23 mouse cellular contexts compared by ENCODE assay signal in the genomic region with DNA sequence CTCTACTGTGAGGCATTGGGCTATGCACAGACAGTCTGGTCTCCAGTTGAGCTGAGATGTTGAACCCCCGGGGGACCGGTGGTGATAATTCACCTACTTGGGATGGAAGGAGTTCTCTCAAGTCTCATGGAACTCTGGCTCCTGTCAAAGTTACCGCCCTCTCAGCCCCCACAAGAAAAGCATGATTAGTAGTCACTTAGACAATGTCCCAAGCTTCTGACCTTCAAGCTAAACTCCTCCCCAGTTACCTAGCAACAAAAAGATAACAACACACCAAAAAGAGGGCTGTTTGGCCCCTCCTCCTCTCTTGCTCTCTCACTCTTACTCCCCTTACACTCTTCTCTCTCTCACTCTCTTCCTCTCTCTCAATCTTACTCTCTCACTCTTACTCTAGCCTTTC. TPM values are rescaled to one million over a fixed set of nuclear protein-coding genes. Genes with fewer than 3 reads are reported as not detected.
"Had no signal": no experiment of that assay in that cellular context is flagged by ENCODE, and none has a peak within 500 bp of the region (broad histone marks: within the 10 kb centered on the region; RNA-seq: fewer than 3 reads in every experiment).

No protein-coding gene starts in this region.

- H3K4me2 ChIP-seq: limb, embryonic 12.5 days; limb, embryonic 15.5 days; liver, embryonic 11.5 days; lung, embryonic 15.5 days; midbrain, embryonic 13.5 days had no signal

- DNase-seq: kidney, postnatal 14 days; kidney, postnatal 4 days; left cerebral cortex, postnatal 4 days; liver, postnatal 0 days; lung, postnatal 10 days; lung, postnatal 36 days; thymus, adult 18-20 months; thymus, postnatal 36 days had no signal

- H3K9ac ChIP-seq: limb, embryonic 12.5 days; limb, embryonic 15.5 days; liver, embryonic 14.5 days; liver, postnatal 0 days; lung, embryonic 15.5 days; midbrain, embryonic 13.5 days had no signal

- H3K9me3 ChIP-seq: limb, embryonic 12.5 days; limb, embryonic 15.5 days; lung, embryonic 15.5 days; megakaryocyte, embryonic 14.5 days; midbrain, embryonic 10.5 days; midbrain, embryonic 13.5 days had no signal

- H3K27ac ChIP-seq: limb, embryonic 12.5 days; limb, embryonic 15.5 days; liver, embryonic 14.5 days; lung, embryonic 15.5 days; midbrain, embryonic 10.5 days; midbrain, embryonic 13.5 days had no signal

- H3K4me3 ChIP-seq: limb, embryonic 12.5 days; limb, embryonic 15.5 days; lung, embryonic 15.5 days; megakaryocyte, embryonic 14.5 days; midbrain, embryonic 10.5 days; midbrain, embryonic 13.5 days had no signal

- ATAC-seq: liver, postnatal 0 days; midbrain, embryonic 13.5 days had no signal

- H3K27me3 ChIP-seq: limb, embryonic 12.5 days; limb, embryonic 15.5 days; lung, embryonic 15.5 days; megakaryocyte, embryonic 14.5 days; midbrain, embryonic 13.5 days had no signal

- H3K36me3 ChIP-seq: limb, embryonic 12.5 days; limb, embryonic 15.5 days; lung, embryonic 15.5 days; midbrain, embryonic 10.5 days; midbrain, embryonic 13.5 days had no signal

- H3K4me1 ChIP-seq: limb, embryonic 12.5 days; limb, embryonic 15.5 days; lung, embryonic 15.5 days; midbrain, embryonic 10.5 days; midbrain, embryonic 13.5 days had no signal

RNA-seq across cellular contexts. Expression of a gene that starts 33.7 kb away (rescaled TPM):
- total RNA-seq: layer of hippocampus, adult 18-20 months; layer of hippocampus, postnatal 14 days; left cerebral cortex, adult 8-10 months; left cerebral cortex, postnatal 14 days; left cerebral cortex, postnatal 4 days; midbrain, postnatal 0 days had no signal
- polyA plus RNA-seq: limb, embryonic 12.5 days; liver, postnatal 0 days; midbrain, embryonic 10.5 days; midbrain, postnatal 0 days; neural tube, embryonic 11.5 days; urinary bladder, adult 2 months had no signal
